Mouse (Mus musculus): Measurements from ENCODE around the gene Tbx21. TPM values are rescaled to one million over a fixed set of nuclear protein-coding genes. Genes with fewer than 3 reads are reported as not detected.

Gene Tbx21
- polyA plus RNA-seq, 1 experiment from 2014 or later: 0.37 TPM

Small RNAs within 50 kb of the gene (microRNA-seq; reads per million reads assigned to microRNA genes)
- not detected for gene Mir7235
- 3.0 reads per million, percentile 2 among the genes with 10 or more reads in this experiment for gene Mir8103

Other genes starting within 250 kb of the Tbx21 start
- 107 and 111 TPM in 2 replicates for gene Cdk5rap3, start 198.8 kb downstream of the Tbx21 start, polyA plus RNA-seq (2016; fragmentation: Nextera tagmentation; extraction: Ambion mirVana)
- 0.36 and 0.40 TPM in 2 replicates for gene Prr15l, start 187.2 kb downstream of the Tbx21 start, polyA plus RNA-seq (2016; fragmentation: Nextera tagmentation; extraction: Ambion mirVana)
- gene Pnpo, start 171.3 kb downstream of the Tbx21 start, polyA plus RNA-seq (2016; fragmentation: Nextera tagmentation; extraction: Ambion mirVana): 36.8 and 40.7 TPM in 2 replicates
- 29.7 and 30.9 TPM in 2 replicates for gene Sp2, start 132.4 kb downstream of the Tbx21 start, polyA plus RNA-seq (2016; fragmentation: Nextera tagmentation; extraction: Ambion mirVana)
- 1.8 and 2.1 TPM in 2 replicates for gene Sp6, start 101.9 kb downstream of the Tbx21 start, polyA plus RNA-seq (2016; fragmentation: Nextera tagmentation; extraction: Ambion mirVana)
- gene Scrn2, start 85.4 kb downstream of the Tbx21 start, polyA plus RNA-seq (2016; fragmentation: Nextera tagmentation; extraction: Ambion mirVana): 44.1 and 44.6 TPM in 2 replicates
- gene Lrrc46, start 73.9 kb downstream of the Tbx21 start, polyA plus RNA-seq (2016; fragmentation: Nextera tagmentation; extraction: Ambion mirVana): 2.6 and 2.7 TPM in 2 replicates
- 84.6 and 88.3 TPM in 2 replicates for gene Mrpl10, start 73.8 kb downstream of the Tbx21 start, polyA plus RNA-seq (2016; fragmentation: Nextera tagmentation; extraction: Ambion mirVana)
- gene Osbpl7, start 64.7 kb downstream of the Tbx21 start, polyA plus RNA-seq (2016; fragmentation: Nextera tagmentation; extraction: Ambion mirVana): 8.4 and 8.9 TPM in 2 replicates
- 3.9 and 4.0 TPM in 2 replicates for gene Tbkbp1, start 36.2 kb upstream of the Tbx21 start, polyA plus RNA-seq (2016; fragmentation: Nextera tagmentation; extraction: Ambion mirVana)
- 98.3 and 99.9 TPM in 2 replicates for gene Kpnb1, start 72.5 kb upstream of the Tbx21 start, polyA plus RNA-seq (2016; fragmentation: Nextera tagmentation; extraction: Ambion mirVana)
- gene Npepps, start 165.3 kb upstream of the Tbx21 start, polyA plus RNA-seq (2016; fragmentation: Nextera tagmentation; extraction: Ambion mirVana): 96.2 and 101 TPM in 2 replicates
- 66.5 and 69.5 TPM in 2 replicates for gene Mrpl45, start 200.4 kb upstream of the Tbx21 start, polyA plus RNA-seq (2016; fragmentation: Nextera tagmentation; extraction: Ambion mirVana)
- gene Gpr179, start 236.7 kb upstream of the Tbx21 start, polyA plus RNA-seq (2016; fragmentation: Nextera tagmentation; extraction: Ambion mirVana): 0.01 and 0.04 TPM in 2 replicates
- 3.8 and 4.2 TPM in 2 replicates for gene Socs7, start 247.2 kb upstream of the Tbx21 start, polyA plus RNA-seq (2016; fragmentation: Nextera tagmentation; extraction: Ambion mirVana)

All from forebrain, embryonic 10.5 days (tissue).